Mouse (Mus musculus) heart, postnatal 0 days (tissue): ENCODE results near the gene Polr1a.

Source experiments
- CTCF ChIP-seq: IDR thresholded peaks from 2 replicates; pipeline ENCODE4 v1.5.1; 2016; ENCODE audit warnings: antibody characterized with exemption, control low read depth, low read depth
- EP300 ChIP-seq: IDR thresholded peaks from 2 replicates; pipeline ENCODE4 v1.6.1; 2016; ENCODE audit warnings: antibody characterized with exemption, low read depth

DNA sequence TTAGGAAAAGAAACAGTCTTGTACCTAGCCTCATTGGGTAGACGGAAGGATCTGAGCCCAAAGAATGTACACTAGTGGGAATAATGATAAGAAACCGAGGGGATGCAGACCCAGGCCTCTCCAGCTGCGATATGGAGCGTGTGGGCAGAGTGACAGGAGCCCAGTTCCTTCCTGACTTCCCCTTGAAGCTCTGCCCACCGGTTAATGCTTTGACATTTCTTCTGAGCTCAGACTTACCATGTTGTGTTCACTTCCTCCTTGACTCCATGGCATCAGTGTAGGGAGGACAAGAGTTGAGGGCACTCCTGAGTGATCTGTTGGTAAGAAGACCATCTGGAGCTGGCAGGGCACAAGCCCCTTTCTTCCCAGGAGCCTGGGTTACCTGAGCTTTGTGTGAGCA lies 53.3 kb downstream of the Polr1a start:
- TF ChIP-seq CTCF, result no peak
- TF ChIP-seq EP300, result no peak
